In genomic region chr7:99667096-99667495, GRCm38 (mm10) we compare ENCODE assay signal across 14 mouse cellular contexts. TPM values are rescaled to one million over a fixed set of nuclear protein-coding genes. Genes with fewer than 3 reads are reported as not detected.
DNase-seq lines count a peak whose midpoint lies in the region.
"Had no signal": no experiment of that assay in that cellular context is flagged by ENCODE, and none has a peak within 500 bp of the region (broad histone marks: within the 10 kb centered on the region; RNA-seq: fewer than 3 reads in every experiment).

No protein-coding gene starts in this region.

- intact Hi-C loops in gastrocnemius, postnatal 14 days (cut with DNase I; ENCODE audit: low total_unique reads) = no loop called here

- DNase-seq in gastrocnemius, adult 18-20 months (ENCODE audit: low spot score) = peak; percentile 54
- no peak for DNase-seq in gastrocnemius, adult 8-10 months (ENCODE audit: low spot score in 2 of 2)
- DNase-seq in heart, adult 11 months = peak; percentile 95
- no peak for DNase-seq in heart, postnatal 4 days
- DNase-seq in gastrocnemius, postnatal 14 days = peak; percentile 57
- no peak for DNase-seq in liver
- DNase-seq: adrenal gland, adult 8-10 months; adrenal gland, postnatal 25 days; cerebellum, adult 11-12 months; cerebellum, adult 8-10 months; cerebellum, postnatal 14 days; heart, postnatal 36 days; kidney, adult 2 months had no signal

RNA-seq across cellular contexts. Expression of gene Tpbgl, which starts 40.2 kb away (rescaled TPM):
- 10 to 100 TPM; 42.6 to 56.8 TPM for total RNA-seq in gastrocnemius, adult 18-20 months (2021)
- total RNA-seq in gastrocnemius, adult 8-10 months (2022) = 10 to 100 TPM; 52.4 to 77.6 (median 63.1) TPM
- total RNA-seq in heart, postnatal 4 days (2021) = 1 to 10 TPM; 3.4 to 4.7 TPM
- 10 to 100 TPM; 38.7 to 43.2 TPM for total RNA-seq in gastrocnemius, postnatal 14 days (2021)
- total RNA-seq: common myeloid progenitor, adult 5-6 weeks had no signal

RNA-seq across cellular contexts. Expression of gene Slco2b1, which starts 44.0 kb away (rescaled TPM):
- total RNA-seq in gastrocnemius, adult 18-20 months (2021) = 1 to 10 TPM; 3.6 to 5.0 TPM
- 1 to 10 TPM; 2.5 to 5.8 (median 4.3) TPM for total RNA-seq in gastrocnemius, adult 8-10 months (2022)
- total RNA-seq in heart, postnatal 4 days (2021) = 1 to 10 TPM; 4.0 to 4.2 TPM
- 1 to 10 TPM; 6.4 to 7.5 TPM for total RNA-seq in gastrocnemius, postnatal 14 days (2021)

Comparison
In these comparisons a context has a peak if more than half of its experiments do, and no peak if none do; other contexts are left out.
1. DNase-seq: peak in gastrocnemius, adult 18-20 months (single experiment), heart, adult 11 months (single experiment) and gastrocnemius, postnatal 14 days (single experiment); none in gastrocnemius, adult 8-10 months (0 of 2), heart, postnatal 4 days (single experiment) and liver (single experiment).
2. RNA of gene Tpbgl, which starts 40.2 kb away (total RNA-seq): 52.4 to 77.6 TPM in gastrocnemius, adult 8-10 months, 42.6 to 56.8 TPM in gastrocnemius, adult 18-20 months and 38.7 to 43.2 TPM in gastrocnemius, postnatal 14 days; 3.4 to 4.7 TPM in heart, postnatal 4 days; every median in the first group is over 4 times any median in the second.